Mouse (Mus musculus) megakaryocyte progenitor cell, adult 5-6 weeks (primary cell): ENCODE results near the gene Pias4. TPM values are rescaled to one million over a fixed set of nuclear protein-coding genes. Genes with fewer than 3 reads are reported as not detected.

Experiments
- ATAC-seq: replicated peaks from 2 replicates; pipeline ENCODE4 v1.8.0; 2016; ENCODE audit warnings: mild to moderate bottlenecking, moderate TSS enrichment, inconsistent platforms; ENCODE audit not compliant: poor library complexity
- total RNA-seq, 2 experiments: library from RNA; stranded (forward) in 1 of 2; stranded (reverse) in 1 of 2; fragments of 157-497, 149-512 nt in 1 of 2; fragments of 200-1000 nt in 1 of 2; gene quantifications; 2 replicates each; pipeline versions ENCODE4 v1.2.3 to v1.2.4; 2015 to 2017

The Pias4 gene
- total RNA-seq (2015) (9.4 and 10.0 TPM in 2 replicates), total RNA-seq (2017) (9.4 and 9.8 TPM in 2 replicates)

- ATAC-seq: peak; percentile 89
Observed at GRCm38 (mm10) chr10:81167200-81168086, at the start of gene Pias4. Pias4 (minus strand) TSS chr10:81167923.

- peak; percentile 45; the same call in 1 of the 2 replicates for ATAC-seq
Observed at GRCm38 (mm10) chr10:81217267-81217666, 49.5 kb upstream of the Pias4 start.

GRCm38 (mm10) chr10:81216810-81217209 is 49.1 kb upstream of the Pias4 start:
- no peak for ATAC-seq

- ATAC-seq: 0 out of 2 replicates have a peak, but pooled peaks have one; percentile 24
Observed at GRCm38 (mm10) chr10:81216260-81216659, 48.5 kb upstream of the Pias4 start.

- ATAC-seq: no peak
Observed at GRCm38 (mm10) chr10:81210154-81210553, 42.4 kb upstream of the Pias4 start.

- ATAC-seq: no peak
Observed at GRCm38 (mm10) chr10:81204137-81204536, 36.4 kb upstream of the Pias4 start.

- peak; percentile 92 for ATAC-seq
Observed at GRCm38 (mm10) chr10:81202978-81203720, 35.4 kb upstream of the Pias4 start.

GRCm38 (mm10) chr10:81201807-81202758 is 34.4 kb upstream of the Pias4 start, which contains the start of gene Nmrk2:
Nmrk2 (minus strand) TSS chr10:81202051.
- no peak for ATAC-seq

- ATAC-seq: no peak
Observed at GRCm38 (mm10) chr10:81200605-81201287, 33.0 kb upstream of the Pias4 start.

GRCm38 (mm10) chr10:81200141-81200540 is 32.4 kb upstream of the Pias4 start:
- ATAC-seq: no peak

- no peak for ATAC-seq
Observed at GRCm38 (mm10) chr10:81198990-81199389, 31.3 kb upstream of the Pias4 start.

- ATAC-seq: peak; percentile 70
Observed at GRCm38 (mm10) chr10:81198230-81198629, 30.5 kb upstream of the Pias4 start.

- no peak for ATAC-seq
Observed at GRCm38 (mm10) chr10:81197305-81197704, 29.6 kb upstream of the Pias4 start.

GRCm38 (mm10) chr10:81196470-81197065 is 28.8 kb upstream of the Pias4 start:
- ATAC-seq: no peak

GRCm38 (mm10) chr10:81195300-81195699 is 27.6 kb upstream of the Pias4 start:
- ATAC-seq: no peak

- peak; percentile 3; the same call in 1 of the 2 replicates for ATAC-seq
Observed at GRCm38 (mm10) chr10:81193991-81194774, 26.5 kb upstream of the Pias4 start.

GRCm38 (mm10) chr10:81192968-81193501 is 25.3 kb upstream of the Pias4 start:
- peak; percentile 5; the same call in 1 of the 2 replicates for ATAC-seq

GRCm38 (mm10) chr10:81192270-81192967 is 24.7 kb upstream of the Pias4 start:
- peak; percentile 56 for ATAC-seq
